Mouse (Mus musculus): ENCODE measurements around the gene Bend7.

- TF ChIP-seq CTCF (IDR thresholded peaks at IDR 0.05; ENCODE audit: extremely low read depth, insufficient read depth, low read length) = no peak
- no peak for TF ChIP-seq POLR2A (IDR thresholded peaks at IDR 0.05; ENCODE audit: extremely low read depth, insufficient read depth, low read length)
These were observed 74.9 kb downstream of the Bend7 start for GRCm38 (mm10) chr2:4792554-4792953.

Measured in cortical plate, adult 2 months (tissue).